Mouse (Mus musculus): ENCODE data around the gene Itprid2.

- TF ChIP-seq CTCF (IDR thresholded peaks at IDR 0.05; ENCODE audit: low read depth) (no peak), EP300 (IDR thresholded peaks at IDR 0.05; ENCODE audit: low read depth) (no peak)
These were observed 16.3 kb upstream of the Itprid2 start for GRCm38 (mm10) chr2:79618614-79619568.

Measured in liver, embryonic 14.5 days (tissue).